Mouse (Mus musculus) C2C12 (cell line): Measurements from ENCODE around the gene Tapbpl. TPM values are rescaled to one million over a fixed set of nuclear protein-coding genes. Genes with fewer than 3 reads are reported as not detected.

ENCODE experiments used
- H3K27me3 ChIP-seq: one replicate; pipeline ENCODE4 v1.6.1; 2011; ENCODE audit not compliant: control insufficient read depth, insufficient read depth, insufficient read length
- H3K36me3 ChIP-seq: one replicate; pipeline ENCODE4 v1.6.1; 2011; ENCODE audit not compliant: control insufficient read depth, insufficient read depth
- H3K4me3 ChIP-seq: one replicate; pipeline ENCODE4 v1.5.1; 2011; ENCODE audit warnings: mild to moderate bottlenecking, control low read depth; ENCODE audit not compliant: poor library complexity, insufficient read depth, severe bottlenecking
- H3K79me2 ChIP-seq: one replicate; pipeline ENCODE4 v1.6.1; 2011; ENCODE audit not compliant: control insufficient read depth, insufficient read depth
- H3K79me3 ChIP-seq: one replicate; pipeline ENCODE4 v1.6.1; 2011; ENCODE audit warnings: low read depth, control low read depth
- H3ac ChIP-seq: one replicate; pipeline ENCODE3; 2011; ENCODE audit warnings: low read depth; ENCODE audit not compliant: control insufficient read depth, insufficient read length
- CTCF ChIP-seq: IDR thresholded peaks from one replicate; pipeline ENCODE4 v1.5.1; 2011; ENCODE audit not compliant: control insufficient read depth, insufficient read depth, insufficient read length
- MYOD1 ChIP-seq: IDR thresholded peaks from one replicate; pipeline ENCODE4 v1.6.1; 2011; ENCODE audit warnings: low read depth; ENCODE audit not compliant: control insufficient read depth, insufficient read length
- USF1 ChIP-seq: IDR thresholded peaks from one replicate; pipeline ENCODE4 v1.6.1; 2011; ENCODE audit warnings: low read depth, mild to moderate bottlenecking, control low read depth, moderate library complexity
- microRNA-seq: library from miRNA; unstranded; fragments of <30 nt; microRNA quantifications from one replicate; pipeline ENCODE4, GENCODE M21; 2019; ENCODE audit warnings: borderline microRNAs expressed
- polyA plus RNA-seq: library from polyadenylated mRNA; unstranded; fragments of >200 nt; fragmentation: generic; extraction: Trizol; gene quantifications from one replicate; pipeline ENCODE4 v1.2.1, GENCODE M21; 2012; ENCODE audit warnings: missing spikeins

The Tapbpl gene
- polyA plus RNA-seq, 1 experiment, result 2.3 TPM

GRCm38 (mm10) chr6:125175469-125175868 is 56.2 kb downstream of the Tapbpl start:
- Histone ChIP-seq H3K4me3 (no peak overlapping the region), H3ac (no peak overlapping the region), H3K79me3 (no peaks in the 10 kb centered on the region), H3K36me3 (peaks cover 83% of the 10 kb centered on the region), H3K27me3 (no peaks in the 10 kb centered on the region), H3K79me2 (no peaks in the 10 kb centered on the region)
- TF ChIP-seq USF1 (no peak), MYOD1 (no peak), CTCF (no peak)

Small RNA genes within 50 kb of the gene (microRNA-seq; reads per million reads assigned to microRNA genes)
- gene Mir3098, result 1.4 reads per million, percentile 32 among the genes with 10 or more reads in this experiment
- not detected for gene Mir8113

Other genes starting within 250 kb of the Tapbpl start
- gene Pianp, start 235.2 kb downstream of the Tapbpl start, polyA plus RNA-seq, result 1.1 TPM
- 27.8 TPM for gene Zfp384, start 222.7 kb downstream of the Tapbpl start, polyA plus RNA-seq
- gene Ing4, start 192.1 kb downstream of the Tapbpl start, polyA plus RNA-seq, result 23.6 TPM
- 0.91 TPM for gene Acrbp, start 182.2 kb downstream of the Tapbpl start, polyA plus RNA-seq
- not detected for gene Lpar5, start 163.9 kb downstream of the Tapbpl start, polyA plus RNA-seq
- gene Chd4, start 135.9 kb downstream of the Tapbpl start, polyA plus RNA-seq, result 99.7 TPM
- gene Nop2, start 100.0 kb downstream of the Tapbpl start, polyA plus RNA-seq, result 132 TPM
- gene Iffo1, start 86.6 kb downstream of the Tapbpl start, polyA plus RNA-seq, result 18.4 TPM
- 7,334 TPM for gene Gapdh, start 65.4 kb downstream of the Tapbpl start, polyA plus RNA-seq
- gene Ncapd2, start 40.2 kb downstream of the Tapbpl start, polyA plus RNA-seq, result 78.7 TPM
- gene Mrpl51, start 40.1 kb downstream of the Tapbpl start, polyA plus RNA-seq, result 147 TPM
- gene Vamp1, start 16.3 kb downstream of the Tapbpl start, polyA plus RNA-seq, result 0.69 TPM
- 0.07 TPM for gene Cd27, start 5.2 kb upstream of the Tapbpl start, polyA plus RNA-seq
- gene Tuba3a, start 54.2 kb upstream of the Tapbpl start, polyA plus RNA-seq, result 0.05 TPM
- 83.0 TPM for gene Ltbr, start 82.0 kb upstream of the Tapbpl start, polyA plus RNA-seq
- gene Scnn1a, start 88.8 kb upstream of the Tapbpl start, polyA plus RNA-seq, result 0.16 TPM
- gene Tnfrsf1a, start 117.5 kb upstream of the Tapbpl start, polyA plus RNA-seq, result 65.4 TPM
- 0.09 TPM for gene Plekhg6, start 148.9 kb upstream of the Tapbpl start, polyA plus RNA-seq